Mouse (Mus musculus) myocyte (in vitro differentiated cells): ENCODE results near the gene Rimkla.

ENCODE experiments used
- CEBPB ChIP-seq: IDR thresholded peaks from 2 replicates; pipeline ENCODE4 v1.6.1; 2011; ENCODE audit warnings: mild to moderate bottlenecking, moderate library complexity; ENCODE audit not compliant: poor library complexity, insufficient read depth, severe bottlenecking
- E2F4 ChIP-seq: IDR thresholded peaks from one replicate; pipeline ENCODE4 v1.6.1; 2011; ENCODE audit warnings: mild to moderate bottlenecking, control low read depth, moderate library complexity; ENCODE audit not compliant: insufficient read depth
- MAX ChIP-seq: IDR thresholded peaks from one replicate; pipeline ENCODE4 v1.6.1; 2011; ENCODE audit warnings: low read depth, mild to moderate bottlenecking, control low read depth
- MYOD1 ChIP-seq, 3 experiments: IDR thresholded peaks; one replicate each; pipeline ENCODE4 v1.6.1; 2011; ENCODE audit warnings: control low read depth in 2 of 3, low read depth in 2 of 3, mild to moderate bottlenecking in 2 of 3, moderate library complexity in 1 of 3; ENCODE audit not compliant: insufficient read length in 2 of 3, control insufficient read depth in 1 of 3
- POLR2A ChIP-seq: IDR thresholded peaks from one replicate; pipeline ENCODE4 v1.6.1; 2011; ENCODE audit warnings: low read depth, mild to moderate bottlenecking, control low read depth, moderate library complexity; ENCODE audit not compliant: insufficient read length
- SRF ChIP-seq: IDR thresholded peaks from one replicate; pipeline ENCODE4 v1.6.1; 2011; ENCODE audit warnings: low read depth; ENCODE audit not compliant: control insufficient read depth, insufficient read length
- USF1 ChIP-seq: IDR thresholded peaks from one replicate; pipeline ENCODE4 v1.6.1; 2011; ENCODE audit warnings: low read depth, mild to moderate bottlenecking, control low read depth, moderate library complexity

GRCm38 (mm10) chr4:119537436-119537835 is 45.0 kb upstream of the Rimkla start:
- TF ChIP-seq POLR2A, result no peak
- TF ChIP-seq MAX, result no peak
- no peak for TF ChIP-seq E2F4
- TF ChIP-seq SRF, result no peak
- no peak for TF ChIP-seq USF1
- no peak for TF ChIP-seq CEBPB
- no peak for TF ChIP-seq MYOD1 (IDR thresholded peaks at IDR 0.05; ENCODE audit: control insufficient read depth in 1 of 3, insufficient read length in 2 of 3, low read depth in 2 of 3)
